23 mouse cellular contexts compared by ENCODE assay signal in the genomic region with DNA sequence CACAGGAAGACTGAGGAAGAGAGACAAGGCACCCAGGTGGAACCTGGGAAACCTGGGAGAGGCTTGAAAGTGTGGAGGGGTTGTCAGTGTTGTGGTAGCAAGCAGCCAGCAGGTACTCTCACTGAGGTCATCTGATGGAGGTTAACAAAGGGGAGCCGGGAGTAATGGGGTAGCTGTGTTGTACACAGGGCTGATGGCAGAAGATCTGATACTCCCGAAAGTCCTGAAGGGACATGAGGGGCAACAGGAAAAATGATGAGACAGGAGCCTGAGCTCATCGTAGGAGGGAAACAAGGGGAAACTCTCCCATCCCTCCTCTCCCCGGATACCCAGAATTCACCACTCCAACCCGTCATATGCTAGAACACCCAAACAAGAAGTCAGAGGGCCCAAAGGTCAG.
DNase-seq lines count a peak whose midpoint lies in the region; ATAC-seq lines count a peak whose summit lies in the region.
"Had no signal": no experiment of that assay in that cellular context is flagged by ENCODE, and none has a peak within 500 bp of the region (broad histone marks: within the 10 kb centered on the region; RNA-seq: fewer than 3 reads in every experiment).

No protein-coding gene starts in this region.

- no peak for DNase-seq in heart, embryonic 10.5 days (ENCODE audit: low spot score)
- no peak for DNase-seq in heart, postnatal 36 days
- DNase-seq in midbrain, embryonic 10.5 days (ENCODE audit: low spot score), result no peak
- peak; percentile 19 to 22 for DNase-seq in right cerebral cortex, postnatal 10 days (ENCODE audit: low spot score in 2 of 2)
- no peak for DNase-seq in right cerebral cortex, postnatal 25 days
- DNase-seq: adrenal gland, postnatal 10 days; adrenal gland, postnatal 36 days; B cell, adult 2 months; cerebellum, adult 18-20 months; cerebellum, adult 9-10 months; gastrocnemius, postnatal 10 days; gastrocnemius, postnatal 36 days; heart, postnatal 14 days had no signal

- no peaks in the 10 kb centered on the region for H3K27me3 ChIP-seq in heart, embryonic 10.5 days (ENCODE audit: insufficient read depth, poor library complexity, severe bottlenecking)
- H3K27me3 ChIP-seq in midbrain, embryonic 10.5 days (ENCODE audit: low read depth, poor library complexity, severe bottlenecking), result no peaks in the 10 kb centered on the region; the same call in 1 of the 2 replicates
- H3K27me3 ChIP-seq in midbrain, embryonic 15.5 days (replicated peaks), result no peaks in the 10 kb centered on the region
- H3K27me3 ChIP-seq: CH12.LX; heart, embryonic 13.5 days; hindbrain, embryonic 15.5 days had no signal

- 80% methylated on average over 5 of the region's 5 CpGs for WGBS in heart, embryonic 10.5 days
- 89% methylated on average over 5 of the region's 5 CpGs for WGBS in midbrain, embryonic 10.5 days
- WGBS in midbrain, embryonic 15.5 days, result 89% methylated on average over 5 of the region's 5 CpGs

- no peak overlapping the region for H3K4me2 ChIP-seq in midbrain, embryonic 15.5 days
- H3K4me2 ChIP-seq: forebrain, embryonic 13.5 days; heart, embryonic 13.5 days; hindbrain, embryonic 12.5 days; hindbrain, embryonic 15.5 days had no signal

- no peak for ATAC-seq in midbrain, embryonic 15.5 days (replicated peaks)
- ATAC-seq: forebrain, embryonic 13.5 days; forebrain, embryonic 16.5 days; Patski had no signal

- H3K9ac ChIP-seq in midbrain, embryonic 15.5 days, result no peak overlapping the region
- H3K9ac ChIP-seq: forebrain, embryonic 13.5 days; heart, embryonic 13.5 days; hindbrain, embryonic 12.5 days; hindbrain, embryonic 15.5 days had no signal

- intact Hi-C loops in heart, postnatal 36 days (cut with DNase I), result no loop called here

- H3K9me3 ChIP-seq in heart, embryonic 10.5 days, result no peaks in the 10 kb centered on the region
- H3K9me3 ChIP-seq in midbrain, embryonic 10.5 days (replicated peaks), result no peaks in the 10 kb centered on the region
- no peaks in the 10 kb centered on the region for H3K9me3 ChIP-seq in midbrain, embryonic 15.5 days
- H3K9me3 ChIP-seq: forebrain, embryonic 10.5 days; forebrain, embryonic 13.5 days; heart, embryonic 13.5 days; hindbrain, embryonic 12.5 days; hindbrain, embryonic 15.5 days had no signal

- no peak overlapping the region for H3K4me3 ChIP-seq in heart, embryonic 10.5 days
- H3K4me3 ChIP-seq in midbrain, embryonic 10.5 days, result no peak overlapping the region
- no peak overlapping the region for H3K4me3 ChIP-seq in midbrain, embryonic 15.5 days
- H3K4me3 ChIP-seq: forebrain, embryonic 10.5 days; forebrain, embryonic 13.5 days; heart, embryonic 13.5 days; hindbrain, embryonic 12.5 days; hindbrain, embryonic 15.5 days had no signal

- no peaks in the 10 kb centered on the region for H3K36me3 ChIP-seq in heart, embryonic 10.5 days
- no peaks in the 10 kb centered on the region for H3K36me3 ChIP-seq in midbrain, embryonic 10.5 days
- no peaks in the 10 kb centered on the region for H3K36me3 ChIP-seq in midbrain, embryonic 15.5 days (replicated peaks)
- H3K36me3 ChIP-seq: forebrain, embryonic 10.5 days; G1E; heart, embryonic 13.5 days; hindbrain, embryonic 12.5 days; hindbrain, embryonic 15.5 days had no signal

- 0 out of 2 replicates have a peak overlapping the region, but pooled peaks have one; percentile 29 for H3K27ac ChIP-seq in heart, embryonic 10.5 days
- H3K27ac ChIP-seq in midbrain, embryonic 10.5 days (replicated peaks), result peak overlapping the region; percentile 33; the same call in 1 of the 2 replicates
- H3K27ac ChIP-seq in midbrain, embryonic 15.5 days, result no peak overlapping the region
- H3K27ac ChIP-seq: forebrain, embryonic 13.5 days; heart, embryonic 13.5 days; hindbrain, embryonic 12.5 days; hindbrain, embryonic 15.5 days had no signal

- peaks cover 63% of the 10 kb centered on the region for H3K4me1 ChIP-seq in heart, embryonic 10.5 days
- H3K4me1 ChIP-seq in midbrain, embryonic 10.5 days, result peaks cover 30% of the 10 kb centered on the region
- no peaks in the 10 kb centered on the region for H3K4me1 ChIP-seq in midbrain, embryonic 15.5 days

Comparison
In these comparisons a context has a peak if more than half of its experiments do, and no peak if none do; other contexts are left out.
1. DNase-seq: peak in right cerebral cortex, postnatal 10 days (2 of 2); none in heart, embryonic 10.5 days (single experiment), heart, postnatal 36 days (0 of 2), midbrain, embryonic 10.5 days (single experiment) and right cerebral cortex, postnatal 25 days (single experiment).